Mouse (Mus musculus): ENCODE results near the gene Masp2.

The Masp2 gene

DNA sequence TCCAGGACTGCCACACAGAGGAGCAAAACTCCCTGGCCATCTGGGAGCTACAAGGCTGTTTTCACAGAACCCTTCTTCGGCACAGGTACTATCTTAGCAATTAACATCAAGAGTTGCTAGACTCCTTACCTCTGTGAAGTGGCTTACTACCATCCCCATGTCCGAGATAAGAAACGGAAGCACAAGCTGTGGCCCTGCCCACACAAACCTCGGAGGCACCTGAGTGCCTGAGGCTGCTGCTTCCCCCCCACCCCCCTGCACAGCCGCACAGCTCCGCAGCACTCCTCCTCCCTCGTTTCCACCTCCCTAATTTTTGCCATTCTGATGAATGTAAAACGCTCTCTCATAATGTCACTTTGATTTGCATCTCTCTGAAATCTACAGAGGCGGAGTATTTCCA lies 35.9 kb downstream of the Masp2 start:
- no peak for DNase-seq (ENCODE audit: low spot score)

DNA sequence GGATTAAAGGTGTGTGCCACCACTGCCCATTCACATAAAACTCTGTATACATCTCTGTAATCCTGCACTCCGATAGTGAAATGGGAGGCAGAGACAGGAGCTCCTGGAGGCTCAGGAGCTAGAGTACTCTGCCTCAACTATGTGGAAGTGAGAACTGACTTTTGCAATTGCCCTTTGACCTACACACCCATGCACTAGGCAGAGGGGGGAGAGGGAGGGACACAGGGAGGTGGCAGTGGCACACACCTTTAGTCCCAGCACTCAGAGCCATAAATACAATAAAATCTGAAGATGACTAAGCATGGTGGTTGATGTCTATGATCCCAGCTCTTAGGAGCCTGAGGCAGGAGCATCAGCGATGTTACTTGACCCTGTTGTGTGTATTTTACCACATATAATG lies 37.1 kb downstream of the Masp2 start:
- no peak for DNase-seq (ENCODE audit: low spot score)

DNA sequence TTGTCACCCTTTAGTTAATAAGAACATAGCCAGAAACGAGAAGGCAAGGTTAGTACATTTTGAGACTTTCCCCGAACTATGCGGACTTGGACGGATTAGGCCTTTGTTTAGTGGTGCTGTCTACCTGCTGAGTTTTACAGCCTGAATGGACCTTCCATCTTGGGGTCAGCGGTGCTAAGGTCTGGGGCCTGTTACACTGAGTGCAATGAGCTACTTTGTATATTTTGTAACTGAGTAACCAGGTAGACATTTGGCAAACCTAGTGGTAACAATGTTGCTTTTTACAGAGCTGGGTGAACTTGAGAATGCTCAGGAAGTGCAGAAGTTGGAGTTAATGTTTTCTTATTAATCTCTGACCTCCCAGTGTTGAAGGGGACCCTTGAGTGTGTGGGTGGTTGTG lies 38.8 kb downstream of the Masp2 start:
- no peak for DNase-seq (ENCODE audit: low spot score)

DNA sequence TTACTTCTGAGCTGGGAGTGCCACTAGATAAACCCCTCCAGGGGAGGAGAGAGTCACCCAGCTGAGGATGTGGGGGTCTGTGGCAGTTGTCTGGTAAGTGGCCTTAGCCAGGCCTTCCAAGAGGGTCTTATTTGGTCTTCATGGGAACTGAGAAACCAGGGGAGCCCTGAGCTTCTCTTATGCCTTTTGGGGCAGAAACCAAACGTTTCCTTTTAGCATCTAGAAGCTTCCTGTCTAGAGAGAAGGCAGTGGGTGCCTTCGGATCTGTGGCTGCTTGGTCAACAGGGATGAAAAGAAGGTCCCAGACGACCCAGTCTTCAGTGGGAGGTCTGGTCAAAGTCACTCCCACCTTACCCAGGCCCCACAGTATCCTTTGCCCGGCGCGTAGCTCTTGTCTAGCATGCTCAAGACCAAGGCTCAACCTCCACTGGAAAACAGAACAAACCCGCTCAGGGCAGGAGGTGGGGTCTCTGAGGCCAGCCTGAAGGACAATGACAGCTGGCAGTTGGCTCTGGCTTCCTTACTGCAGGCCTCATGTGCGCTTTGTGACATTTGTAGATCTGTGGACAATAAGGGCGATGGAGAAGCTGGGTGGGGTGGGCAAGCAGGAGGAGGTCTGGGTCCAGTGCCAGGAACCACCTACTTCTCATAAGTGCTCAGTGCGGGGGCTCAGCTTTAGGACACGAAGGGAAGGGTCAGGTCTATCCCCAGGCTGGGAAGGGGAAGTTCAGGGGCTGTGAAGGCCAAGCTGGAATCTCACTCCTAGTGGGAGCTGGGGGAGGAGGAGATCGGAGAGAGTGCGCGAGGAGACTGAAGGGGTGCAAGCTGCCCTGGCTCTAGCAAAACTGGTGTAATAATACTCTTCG lies 41.2 kb downstream of the Masp2 start, which contains the start of gene Gm572:
TSS of gene Gm572 (plus strand) at position 27 of the 866 bp plus-strand sequence.
- DNase-seq (ENCODE audit: low spot score): no peak

DNA sequence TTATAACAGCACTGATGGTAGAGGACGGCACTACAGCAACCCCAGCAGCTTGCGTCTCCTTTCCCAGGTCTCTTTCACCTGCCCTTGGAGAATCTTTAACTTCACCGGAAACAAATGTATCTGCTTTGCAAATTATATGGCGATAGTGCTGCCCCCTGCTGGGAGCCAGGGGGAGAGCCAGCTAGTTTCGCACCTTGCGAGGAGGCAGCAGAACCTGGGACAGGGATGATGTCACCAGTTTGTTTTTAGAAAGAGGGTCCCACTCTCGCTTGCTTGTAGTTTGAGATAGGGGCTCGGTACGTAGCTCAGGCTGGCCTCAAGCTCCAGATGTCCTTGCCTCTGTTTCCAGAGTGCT lies 41.8 kb downstream of the Masp2 start:
- peak; percentile 70 for DNase-seq (ENCODE audit: low spot score)

DNA sequence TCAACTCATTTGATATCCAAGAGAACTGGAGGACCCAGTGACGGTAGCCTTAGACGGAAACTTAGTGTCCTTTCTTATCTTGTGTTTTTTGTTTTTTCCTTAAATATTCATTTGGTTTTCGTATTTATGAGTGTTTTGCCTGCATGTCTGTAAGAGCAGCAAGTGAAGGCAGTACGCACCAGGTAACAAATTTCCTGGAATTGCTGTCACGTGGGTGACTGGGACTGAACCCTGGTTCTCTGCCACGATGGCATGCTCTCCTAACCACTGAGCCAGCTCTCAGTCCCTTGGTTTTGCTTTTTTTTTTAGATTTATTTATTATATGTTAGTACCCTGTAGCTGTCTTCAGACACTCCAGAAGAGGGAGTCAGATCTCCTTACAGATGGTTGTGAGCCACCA lies 42.6 kb downstream of the Masp2 start:
- no peak for DNase-seq (ENCODE audit: low spot score)

DNA sequence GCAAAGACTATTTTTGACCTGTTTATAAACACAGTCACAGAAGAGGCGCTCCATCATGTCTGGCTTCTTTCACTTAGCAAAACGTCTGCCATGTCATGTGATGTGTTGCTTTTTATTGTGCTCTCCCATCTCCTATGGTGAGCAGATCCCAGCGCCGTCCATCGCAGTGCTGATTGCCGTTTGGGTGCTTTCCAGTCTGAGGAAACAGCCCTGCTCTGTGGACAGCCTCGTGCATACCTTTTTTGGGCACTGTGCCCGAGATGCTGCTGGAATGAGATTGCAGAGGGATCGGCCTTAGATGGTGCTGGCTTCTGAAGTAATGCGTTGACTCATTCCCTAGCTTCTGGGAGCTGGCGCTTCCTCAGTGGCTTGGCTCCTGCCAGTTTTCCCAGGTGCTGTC lies 44.3 kb downstream of the Masp2 start:
- DNase-seq (ENCODE audit: low spot score): no peak

DNA sequence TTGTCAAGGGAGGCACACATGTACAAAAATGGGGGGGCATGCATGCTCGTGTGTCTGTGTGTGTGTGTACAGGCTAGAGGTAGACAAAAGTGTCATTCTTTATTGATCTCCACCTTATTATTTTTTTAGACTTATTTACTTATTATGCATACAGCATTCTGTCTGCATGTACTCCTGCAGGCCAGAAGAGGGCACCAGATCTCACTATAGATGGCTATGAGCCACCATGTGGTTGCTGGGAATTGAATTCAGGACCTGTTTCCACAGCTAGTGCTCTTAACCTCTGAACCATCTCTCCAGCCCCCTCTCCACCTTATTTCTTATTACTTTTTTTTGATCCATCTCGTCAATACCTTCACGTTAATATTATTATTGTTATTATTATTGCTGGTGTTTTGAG lies 47.0 kb downstream of the Masp2 start:
- DNase-seq (ENCODE audit: low spot score): no peak

DNA sequence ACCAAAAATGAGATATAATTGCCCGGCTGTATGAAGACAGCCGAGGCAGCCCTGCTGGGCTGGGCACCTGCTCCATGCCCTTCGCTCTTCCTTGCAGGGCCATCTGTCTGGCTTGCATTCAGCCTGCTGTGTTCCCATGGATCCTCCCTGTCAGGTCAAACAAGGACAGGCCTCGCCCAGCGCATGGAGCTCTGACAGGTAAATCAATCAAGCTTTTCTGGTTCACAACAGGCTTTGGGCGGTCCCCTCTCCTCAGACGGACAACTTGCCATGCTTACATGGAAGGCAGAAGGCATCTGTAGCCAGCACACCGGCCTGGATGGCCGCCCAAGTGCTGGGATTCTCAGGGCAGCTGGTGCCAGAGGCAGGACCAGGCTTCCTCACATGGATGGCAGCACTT lies 48.7 kb downstream of the Masp2 start:
- DNase-seq (ENCODE audit: low spot score): peak; percentile 59

DNA sequence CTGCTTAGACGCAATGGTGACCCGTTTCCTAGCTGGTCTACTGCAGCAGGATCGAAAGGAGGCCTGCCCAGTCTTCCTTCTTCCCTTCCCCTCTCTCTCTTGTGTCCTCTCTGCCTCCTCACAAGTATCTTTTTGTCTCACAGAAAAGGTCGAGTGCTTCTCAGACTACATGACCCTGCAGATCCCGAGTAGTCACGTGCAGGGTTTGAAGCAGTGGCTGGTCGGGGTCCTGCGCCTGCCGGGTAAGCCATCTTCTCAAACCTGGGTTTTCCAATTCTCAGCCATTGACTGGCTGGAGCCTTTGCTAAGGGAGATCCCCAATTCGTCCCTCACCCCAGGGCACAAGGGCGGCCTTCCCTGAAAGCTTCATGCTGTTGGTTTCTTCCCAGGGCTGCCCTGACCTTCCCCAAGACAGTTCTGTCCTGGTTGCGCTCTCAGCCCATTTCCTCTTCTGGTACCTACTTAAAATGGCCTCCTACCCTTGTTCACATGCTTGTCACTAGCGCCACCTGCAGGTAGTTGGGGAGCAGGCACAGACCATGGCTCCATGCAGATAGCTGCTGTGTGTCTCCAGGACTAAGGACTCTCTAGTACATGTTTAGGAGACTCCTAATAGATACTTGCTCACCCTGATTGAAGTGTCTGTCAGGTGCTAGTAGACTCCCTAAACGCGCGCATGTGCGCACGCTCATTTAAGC lies 52.5 kb downstream of the Masp2 start:
- peak; percentile 71 for DNase-seq (ENCODE audit: low spot score)

DNA sequence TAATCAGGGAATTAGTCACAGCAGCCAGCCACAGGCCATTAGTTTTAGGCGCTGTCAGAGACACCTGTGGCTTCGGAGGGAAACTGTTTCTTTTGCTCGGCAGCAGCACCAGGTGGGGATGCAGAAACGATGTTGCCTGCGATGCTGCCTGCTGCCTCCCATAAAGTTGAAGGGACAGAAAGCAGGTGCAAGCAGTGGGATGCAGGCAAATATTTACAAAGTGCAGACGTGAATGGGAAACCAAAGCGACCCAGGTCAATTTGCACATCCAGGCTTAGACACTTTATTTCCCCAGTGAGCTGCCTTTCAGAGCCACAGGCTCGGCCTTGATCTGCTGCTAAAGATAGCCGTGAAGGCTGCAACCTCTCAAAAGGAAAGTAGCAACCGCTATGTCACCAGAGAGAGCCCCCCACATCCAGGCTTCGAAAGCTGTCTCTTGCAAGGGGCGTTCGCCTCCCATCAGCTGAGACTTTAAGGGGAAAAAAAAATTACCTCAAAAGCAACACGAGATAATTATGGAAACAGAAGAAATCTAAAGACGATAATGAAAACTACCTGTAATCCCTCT lies 54.4 kb downstream of the Masp2 start:
- DNase-seq (ENCODE audit: low spot score): no peak

DNA sequence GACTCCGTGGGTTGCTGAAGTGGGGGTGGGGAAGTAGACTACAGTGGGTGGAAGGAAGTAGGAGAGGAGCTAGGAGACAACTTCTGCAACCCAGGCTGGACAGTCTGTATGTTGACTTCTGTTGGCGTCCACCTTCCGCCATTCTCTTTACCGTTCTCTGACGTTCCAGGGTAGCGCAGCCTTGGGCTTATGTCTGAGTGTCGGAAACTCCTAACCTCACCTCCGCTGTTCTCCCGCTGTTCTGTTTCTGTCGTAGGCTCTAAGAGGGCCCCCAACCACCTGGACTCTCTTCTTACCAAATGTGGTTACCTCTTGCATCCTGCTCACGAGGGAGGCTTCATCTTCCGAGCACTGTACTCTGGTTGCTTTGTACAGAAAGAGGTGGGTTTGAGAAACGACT lies 55.4 kb downstream of the Masp2 start:
- no peak for DNase-seq (ENCODE audit: low spot score)

DNA sequence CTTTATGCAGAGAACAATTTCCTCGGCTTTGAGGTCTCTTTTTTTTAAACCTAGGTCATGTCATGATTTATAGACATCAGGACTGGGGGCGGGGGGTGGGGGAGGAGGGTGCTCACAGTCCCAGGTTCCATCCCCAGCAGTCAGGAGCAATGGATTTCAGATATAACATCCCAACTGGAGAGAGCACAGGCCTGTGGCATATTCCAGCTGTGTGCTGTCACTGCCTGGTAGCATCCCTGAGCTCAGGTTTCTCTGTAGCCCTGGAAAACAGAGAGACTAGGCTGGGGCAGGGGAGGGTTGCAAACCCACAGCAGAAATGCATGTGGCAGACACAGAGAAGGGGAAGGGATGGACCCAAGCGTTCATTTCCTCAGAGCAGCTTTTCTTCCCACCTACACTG lies 57.8 kb downstream of the Masp2 start:
- DNase-seq (ENCODE audit: low spot score): no peak

DNA sequence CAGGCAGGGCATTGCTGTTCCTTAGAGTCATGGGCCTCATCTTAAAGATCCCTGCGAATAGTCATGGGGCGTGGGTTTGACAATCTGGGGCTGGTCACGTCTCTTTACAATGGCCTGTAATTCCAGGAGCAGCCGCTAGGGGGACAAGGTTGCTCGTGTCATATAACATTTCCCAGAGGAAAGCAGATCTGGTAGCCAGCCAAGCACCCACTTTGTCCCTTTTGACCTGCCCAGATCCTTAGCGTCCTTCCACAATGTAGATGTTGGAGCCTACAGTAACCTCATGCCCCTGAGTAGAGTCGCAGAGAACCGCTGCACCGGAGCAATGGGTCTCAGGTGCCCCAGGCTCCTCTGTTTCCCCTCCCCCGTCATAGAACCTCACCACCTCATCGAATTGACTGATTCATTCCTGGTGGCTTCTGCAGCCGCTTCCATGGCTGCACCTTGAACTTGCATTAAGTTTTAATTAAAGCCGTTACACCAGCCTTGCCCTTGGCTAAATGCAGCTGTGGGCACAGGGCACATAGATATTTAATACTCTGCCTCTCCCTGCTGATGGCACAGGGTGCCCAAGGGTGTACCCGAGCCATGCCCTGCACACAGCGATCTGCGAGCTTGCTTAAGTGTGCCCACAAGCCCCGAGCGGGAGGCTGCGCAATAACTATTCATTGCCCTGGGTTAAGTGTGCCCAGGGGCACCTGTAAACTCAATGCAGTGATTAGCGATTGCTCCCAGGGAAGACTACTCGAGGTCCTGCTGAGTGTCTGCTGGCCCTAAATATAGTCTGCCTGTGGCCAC lies 60.0 kb downstream of the Masp2 start:
- DNase-seq (ENCODE audit: low spot score): peak; percentile 84

DNA sequence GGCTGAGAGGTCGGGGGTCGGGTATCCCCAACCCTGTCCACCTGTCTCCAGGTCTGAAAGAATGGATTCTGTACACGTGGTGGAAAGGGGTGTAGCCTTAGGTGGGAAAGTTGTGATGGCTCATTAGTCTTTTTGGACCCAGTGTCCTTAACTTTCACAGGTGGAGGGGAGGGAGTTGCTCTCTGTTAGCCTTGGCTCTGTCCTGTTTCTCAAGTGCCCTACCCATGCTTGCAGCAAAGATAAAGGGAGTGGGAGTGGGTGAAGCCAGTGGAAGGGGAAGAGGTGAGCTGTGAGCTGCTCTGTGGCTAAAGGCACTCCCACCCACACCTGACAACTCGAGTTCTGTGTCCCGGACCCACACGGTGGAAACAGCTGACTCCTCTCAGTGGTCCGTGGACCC lies 61.0 kb downstream of the Masp2 start:
- no peak for DNase-seq (ENCODE audit: low spot score)

DNA sequence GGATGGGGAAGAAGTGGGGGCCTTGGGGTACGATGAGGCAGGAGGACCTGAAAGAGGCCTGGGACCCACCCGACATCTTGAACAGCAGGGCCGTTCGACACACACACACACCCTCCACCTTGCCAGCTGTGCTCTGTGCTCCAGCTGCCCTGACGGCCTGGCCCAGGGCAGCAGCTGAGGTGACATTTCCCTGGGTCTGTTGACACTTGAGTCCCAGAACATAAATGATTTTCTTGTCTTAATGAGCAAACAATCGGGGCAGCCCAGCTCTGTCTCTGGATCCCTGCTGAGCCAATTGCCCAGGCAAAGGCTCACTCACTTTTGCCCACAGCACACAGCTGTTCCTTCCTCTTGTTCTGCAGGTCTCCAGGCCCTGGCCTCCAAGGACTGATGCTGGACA lies 61.7 kb downstream of the Masp2 start:
- no peak for DNase-seq (ENCODE audit: low spot score)
